ENCODE assay signal across 9 mouse cellular contexts in the genomic region with DNA sequence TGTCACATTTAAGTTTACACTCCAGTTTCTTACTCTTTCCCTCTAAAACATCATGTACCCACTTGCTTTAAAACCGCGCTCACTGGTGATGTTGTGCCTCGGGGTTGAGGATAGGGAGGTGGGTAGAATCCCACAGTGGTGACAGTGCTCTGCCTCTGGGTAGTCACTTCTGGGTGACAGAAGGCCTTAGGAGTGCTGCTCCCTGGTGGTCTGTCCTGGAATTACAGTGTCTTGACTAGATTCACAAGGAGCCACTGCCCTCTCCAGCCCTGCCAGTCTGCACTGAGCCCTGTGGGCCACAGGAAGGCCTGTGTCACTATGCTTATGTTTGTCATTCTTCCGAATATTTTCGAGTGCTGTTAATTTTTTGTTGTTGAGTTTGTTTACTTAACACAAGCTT.
DNase-seq lines count a peak whose midpoint lies in the region; ATAC-seq and TF ChIP-seq lines count a peak whose summit lies in the region.
"Had no signal": no experiment of that assay in that cellular context is flagged by ENCODE, and none has a peak within 500 bp of the region (broad histone marks: within the 10 kb centered on the region; RNA-seq: fewer than 3 reads in every experiment).

No protein-coding gene starts in this region.

- peaks cover 4% of the 10 kb centered on the region; the same call in 1 of the 2 replicates for H3K4me1 ChIP-seq in forebrain, embryonic 16.5 days (replicated peaks; ENCODE audit: control insufficient read depth, insufficient read depth, low read length)
- no peaks in the 10 kb centered on the region for H3K4me1 ChIP-seq in lung, embryonic 14.5 days (ENCODE audit: insufficient read depth)
- H3K4me1 ChIP-seq: lung, embryonic 15.5 days had no signal

- no peak overlapping the region for H3K27ac ChIP-seq in forebrain, embryonic 16.5 days (ENCODE audit: low read length)
- H3K27ac ChIP-seq in lung, embryonic 14.5 days (ENCODE audit: low read depth) = no peak overlapping the region
- H3K27ac ChIP-seq: lung, embryonic 15.5 days had no signal

- peaks cover 30% of the 10 kb centered on the region for H3K36me3 ChIP-seq in forebrain, embryonic 16.5 days (ENCODE audit: control insufficient read depth, insufficient read depth)
- peaks cover 58% of the 10 kb centered on the region for H3K36me3 ChIP-seq in lung, embryonic 14.5 days (ENCODE audit: insufficient read depth)

- TF ChIP-seq CTCF in lung, embryonic 14.5 days (IDR thresholded peaks at IDR 0.05; ENCODE audit: low read depth) = peak; percentile 86

- ATAC-seq in forebrain, embryonic 16.5 days = peak; percentile 68
- peak; percentile 72 for ATAC-seq in lung, embryonic 14.5 days (ENCODE audit: insufficient read depth)

- no peak overlapping the region for H3K4me2 ChIP-seq in forebrain, embryonic 16.5 days (ENCODE audit: low read length)
- no peak overlapping the region for H3K4me2 ChIP-seq in lung, embryonic 14.5 days
- H3K4me2 ChIP-seq: lung, embryonic 15.5 days had no signal

- H3K9ac ChIP-seq in forebrain, embryonic 16.5 days (replicated peaks; ENCODE audit: low read depth, low read length) = no peak overlapping the region
- H3K9ac ChIP-seq in lung, embryonic 14.5 days = no peak overlapping the region
- H3K9ac ChIP-seq: lung, embryonic 15.5 days had no signal

- no peaks in the 10 kb centered on the region for H3K27me3 ChIP-seq in forebrain, embryonic 16.5 days (replicated peaks; ENCODE audit: control insufficient read depth, insufficient read depth, low read length)
- no peaks in the 10 kb centered on the region for H3K27me3 ChIP-seq in lung, embryonic 14.5 days (ENCODE audit: insufficient read depth, low read length)
- H3K27me3 ChIP-seq: lung, embryonic 15.5 days had no signal

- peak; percentile 57 for DNase-seq in MEL-GATA-1-ER (ENCODE audit: extremely low read depth, low read depth)
- peak; percentile 80 to 84 for DNase-seq in cerebellum, adult 18-20 months
- DNase-seq in heart, postnatal 4 days = peak; percentile 89
- peak; percentile 52 to 85 for DNase-seq in layer of hippocampus, adult 18-20 months (ENCODE audit: low spot score in 2 of 2)
- peak; percentile 89 for DNase-seq in lung, embryonic 14.5 days
- DNase-seq in ovary, postnatal 10 days (ENCODE audit: low spot score) = peak; percentile 56
- peak; percentile 64 to 81 for DNase-seq in thymus, postnatal 10 days (ENCODE audit: low spot score in 2 of 2)

- 83% methylated on average over 5 of the region's 5 CpGs for WGBS in forebrain, embryonic 16.5 days
- WGBS in lung, embryonic 14.5 days = 71% methylated on average over 5 of the region's 5 CpGs

- H3K9me3 ChIP-seq in forebrain, embryonic 16.5 days (ENCODE audit: control insufficient read depth, low read length) = no peaks in the 10 kb centered on the region
- no peaks in the 10 kb centered on the region for H3K9me3 ChIP-seq in lung, embryonic 14.5 days (ENCODE audit: low read depth, low read length)
- H3K9me3 ChIP-seq: lung, embryonic 15.5 days had no signal

- H3K4me3 ChIP-seq in forebrain, embryonic 16.5 days (replicated peaks; ENCODE audit: low read length) = no peak overlapping the region
- H3K4me3 ChIP-seq in lung, embryonic 14.5 days (ENCODE audit: low read depth, low read length) = no peak overlapping the region
- H3K4me3 ChIP-seq: lung, embryonic 15.5 days had no signal
